Mouse (Mus musculus): ENCODE measurements around the gene Numb. TPM values are rescaled to one million over a fixed set of nuclear protein-coding genes. Genes with fewer than 3 reads are reported as not detected.
"Not testable (repeated sequence)": the region's sequence is repeated elsewhere in the genome, so short reads cannot be mapped to it uniquely, and the experiment has no call there.

The Numb gene
- total and polyA plus RNA-seq, 2 experiments from 2014 or later = 9.0 to 17.5 TPM

DNA sequence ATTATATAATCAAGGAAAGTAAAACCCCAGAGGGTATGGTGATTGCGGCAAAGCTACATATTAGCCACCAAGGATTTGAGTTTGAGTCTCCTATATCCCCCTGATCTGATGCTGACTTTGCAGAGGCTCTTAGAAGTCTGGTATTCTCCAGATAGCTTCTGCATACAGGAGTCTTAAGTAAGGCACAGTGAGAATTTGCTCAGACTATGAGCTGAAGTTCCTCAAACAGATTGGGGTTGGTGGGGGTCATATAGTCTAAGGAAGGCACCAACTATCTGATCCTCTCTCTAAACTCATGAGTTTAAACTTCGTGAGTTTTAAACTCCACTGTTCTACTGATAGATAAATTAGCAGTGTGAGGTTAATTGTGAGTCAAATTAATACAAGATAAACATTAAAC, 17.6 kb upstream of the Numb start:
- Histone ChIP-seq H3K4me3 (ENCODE audit: low read depth, low read length) (no peak overlapping the region), H3K27ac (ENCODE audit: low read depth, low read length) (no peak overlapping the region), H3K9ac (replicated peaks; ENCODE audit: low read length, poor library complexity, severe bottlenecking) (no peak overlapping the region), H3K4me1 (ENCODE audit: insufficient read depth, low read length) (no peaks in the 10 kb centered on the region), H3K36me3 (ENCODE audit: insufficient read depth, low read length) (no peaks in the 10 kb centered on the region), H3K9me3 (ENCODE audit: low read length) (no peaks in the 10 kb centered on the region), H3K4me2 (ENCODE audit: low read depth, low read length, poor library complexity, severe bottlenecking) (no peak overlapping the region), H3K27me3 (ENCODE audit: insufficient read depth, low read length) (no peaks in the 10 kb centered on the region)
- ATAC-seq (ENCODE audit: low FRiP score) (no peak), DNase-seq (ENCODE audit: low spot score) (no peak)
- TF ChIP-seq CTCF (IDR thresholded peaks at IDR 0.05) = no peak
- WGBS = 69% methylated on average over 2 of the region's 2 CpGs

DNA sequence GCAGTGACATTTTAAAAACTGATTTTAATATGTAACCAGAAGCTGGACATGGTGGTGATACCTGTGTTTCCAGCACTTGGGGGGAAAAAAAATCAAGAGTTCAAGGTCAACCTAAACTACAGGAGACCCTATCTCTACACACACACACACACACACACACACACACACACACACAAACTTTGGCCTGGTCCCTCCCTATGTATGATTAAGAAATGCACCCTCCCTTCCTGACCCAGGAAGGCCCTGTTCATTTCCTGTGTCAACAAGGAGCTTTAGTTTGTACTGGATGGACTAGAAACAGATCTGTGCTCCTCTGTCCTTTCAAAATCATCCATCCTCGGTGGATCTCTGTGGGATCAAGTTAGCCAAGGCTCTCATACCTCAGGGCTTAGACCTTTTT, 16.9 kb upstream of the Numb start:
- H3K4me2 ChIP-seq (ENCODE audit: low read depth, low read length, poor library complexity, severe bottlenecking); H3K4me1 ChIP-seq (ENCODE audit: insufficient read depth, low read length); H3K27me3 ChIP-seq (ENCODE audit: insufficient read depth, low read length); H3K36me3 ChIP-seq (ENCODE audit: insufficient read depth, low read length); H3K9me3 ChIP-seq (ENCODE audit: low read length); H3K27ac ChIP-seq (ENCODE audit: low read depth, low read length); H3K4me3 ChIP-seq (ENCODE audit: low read depth, low read length); DNase-seq (ENCODE audit: low spot score); H3K9ac ChIP-seq (replicated peaks; ENCODE audit: low read length, poor library complexity, severe bottlenecking); ATAC-seq (ENCODE audit: low FRiP score): not testable (repeated sequence)
- 16% methylated on average over 1 of the region's 1 CpGs for WGBS

DNA sequence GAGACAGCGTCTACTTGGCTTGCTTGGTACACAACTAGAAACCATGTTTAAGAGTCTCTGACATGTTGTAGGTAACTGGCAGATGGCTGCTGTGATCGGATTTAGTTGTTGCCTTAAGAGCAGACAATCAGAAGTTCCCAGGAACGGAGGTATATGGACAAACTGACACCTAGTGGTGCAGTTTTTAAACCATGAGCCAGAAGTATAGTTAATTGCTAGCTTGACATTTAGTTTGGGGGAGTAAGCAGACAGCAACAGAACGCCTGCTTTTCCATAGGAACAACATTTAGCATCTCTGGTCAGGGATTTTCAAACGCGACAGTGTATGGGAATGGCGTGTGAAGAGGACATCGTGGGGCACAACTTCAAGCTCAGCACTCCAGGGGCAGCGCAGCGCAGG, 15.9 kb upstream of the Numb start:
- no peak overlapping the region for H3K9ac ChIP-seq (replicated peaks; ENCODE audit: low read length, poor library complexity, severe bottlenecking)
- DNase-seq (ENCODE audit: low spot score) (no peak), ATAC-seq (ENCODE audit: low FRiP score) (no peak)
- H3K27ac ChIP-seq (ENCODE audit: low read depth, low read length) = no peak overlapping the region
- H3K27me3 ChIP-seq (ENCODE audit: insufficient read depth, low read length) = no peaks in the 10 kb centered on the region
- H3K9me3 ChIP-seq (ENCODE audit: low read length) = no peaks in the 10 kb centered on the region
- WGBS = 68% methylated on average over 10 of the region's 10 CpGs
- peak; percentile 38 for TF ChIP-seq CTCF (IDR thresholded peaks at IDR 0.05)
- no peaks in the 10 kb centered on the region for H3K4me1 ChIP-seq (ENCODE audit: insufficient read depth, low read length)
- no peak overlapping the region for H3K4me3 ChIP-seq (ENCODE audit: low read depth, low read length)
- no peaks in the 10 kb centered on the region for H3K36me3 ChIP-seq (ENCODE audit: insufficient read depth, low read length)
- no peak overlapping the region for H3K4me2 ChIP-seq (ENCODE audit: low read depth, low read length, poor library complexity, severe bottlenecking)

DNA sequence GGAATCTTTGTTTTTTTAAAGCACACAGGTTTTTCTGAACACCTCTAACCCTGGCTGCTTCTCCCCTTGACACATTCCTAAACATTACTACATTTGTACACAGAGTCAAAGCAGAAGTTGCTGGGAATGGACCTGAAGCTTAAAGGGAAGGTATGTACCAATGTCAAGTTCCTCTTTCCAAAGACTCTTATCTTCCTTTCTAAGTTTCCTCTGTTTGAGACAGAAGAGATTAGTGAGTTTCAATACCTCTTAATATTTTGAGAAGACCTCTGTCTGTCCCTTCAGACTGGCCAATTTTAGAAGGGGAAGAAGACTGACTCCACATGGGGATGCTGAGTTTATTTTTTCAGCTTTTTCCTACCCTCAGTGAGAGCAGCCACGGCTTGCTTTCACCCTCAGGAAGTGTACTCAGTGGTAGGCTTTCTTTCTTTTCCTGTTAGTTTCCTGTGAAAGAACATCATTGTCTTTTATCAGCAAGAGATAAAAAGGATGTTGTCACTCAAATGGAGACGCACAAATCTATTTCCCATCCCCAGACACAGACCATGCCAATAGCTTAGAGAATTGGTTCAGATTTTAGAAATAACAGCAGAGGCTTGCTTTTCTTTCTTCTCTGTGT, 7.6 kb upstream of the Numb start:
- H3K9me3 ChIP-seq (ENCODE audit: low read length) = no peaks in the 10 kb centered on the region
- WGBS = 23% methylated on average over 2 of the region's 2 CpGs
- TF ChIP-seq CTCF (IDR thresholded peaks at IDR 0.05) = no peak
- H3K9ac ChIP-seq (replicated peaks; ENCODE audit: low read length, poor library complexity, severe bottlenecking) = no peak overlapping the region
- H3K27ac ChIP-seq (ENCODE audit: low read depth, low read length) = no peak overlapping the region
- no peak for DNase-seq (ENCODE audit: low spot score)
- H3K4me1 ChIP-seq (ENCODE audit: insufficient read depth, low read length) = no peaks in the 10 kb centered on the region
- H3K36me3 ChIP-seq (ENCODE audit: insufficient read depth, low read length) = no peaks in the 10 kb centered on the region
- no peak overlapping the region for H3K4me3 ChIP-seq (ENCODE audit: low read depth, low read length)
- no peak overlapping the region for H3K4me2 ChIP-seq (ENCODE audit: low read depth, low read length, poor library complexity, severe bottlenecking)
- ATAC-seq (ENCODE audit: low FRiP score) = no peak
- H3K27me3 ChIP-seq (ENCODE audit: insufficient read depth, low read length) = no peaks in the 10 kb centered on the region

DNA sequence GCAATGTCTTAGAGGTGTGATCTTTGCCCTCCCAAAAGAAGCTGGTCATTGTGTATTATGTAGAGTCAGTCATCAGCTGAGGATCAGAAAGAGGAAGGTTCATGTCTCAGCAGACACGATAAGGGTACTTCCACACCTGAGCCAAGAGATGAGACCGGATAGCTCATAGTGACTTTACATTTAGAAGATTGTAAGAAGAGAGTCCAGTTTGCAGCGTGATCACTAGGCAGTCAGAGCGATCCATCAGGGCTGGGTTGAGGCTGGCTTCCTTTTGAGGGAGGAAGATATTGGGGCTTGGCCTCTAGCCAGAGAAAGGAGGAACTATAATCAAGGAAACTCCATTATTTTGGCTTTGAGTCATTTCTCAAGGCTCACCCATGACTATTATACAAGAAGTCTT, 6.0 kb upstream of the Numb start:
- DNase-seq (ENCODE audit: low spot score) (no peak), ATAC-seq (ENCODE audit: low FRiP score) (no peak)
- Histone ChIP-seq H3K27ac (ENCODE audit: low read depth, low read length) (no peak overlapping the region), H3K9ac (replicated peaks; ENCODE audit: low read length, poor library complexity, severe bottlenecking) (no peak overlapping the region), H3K36me3 (ENCODE audit: insufficient read depth, low read length) (no peaks in the 10 kb centered on the region), H3K27me3 (ENCODE audit: insufficient read depth, low read length) (no peaks in the 10 kb centered on the region), H3K4me3 (ENCODE audit: low read depth, low read length) (no peak overlapping the region), H3K4me2 (ENCODE audit: low read depth, low read length, poor library complexity, severe bottlenecking) (no peak overlapping the region), H3K4me1 (ENCODE audit: insufficient read depth, low read length) (no peaks in the 10 kb centered on the region), H3K9me3 (ENCODE audit: low read length) (no peaks in the 10 kb centered on the region)
- 82% methylated on average over 4 of the region's 4 CpGs for WGBS
- no peak for TF ChIP-seq CTCF (IDR thresholded peaks at IDR 0.05)

DNA sequence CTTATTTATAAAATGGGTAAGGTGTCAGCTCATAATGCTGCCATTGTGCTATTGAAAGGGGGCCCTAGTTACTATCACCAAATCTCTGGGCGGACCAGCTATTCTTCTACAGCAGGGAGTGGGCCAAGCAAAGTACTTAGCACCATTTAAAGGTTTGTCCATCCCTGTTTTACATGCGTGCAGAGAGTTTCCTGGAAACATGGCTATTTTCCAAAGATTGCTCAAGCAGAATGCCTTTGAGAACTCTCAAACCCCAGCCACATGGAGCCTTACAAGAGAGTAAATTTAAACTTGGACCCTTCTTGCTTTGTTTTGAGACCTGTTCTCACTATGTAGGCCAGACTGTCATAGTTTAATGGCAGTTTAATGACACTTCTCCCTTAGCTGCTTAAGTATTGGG, 4.3 kb upstream of the Numb start:
- H3K27ac ChIP-seq (ENCODE audit: low read depth, low read length) = no peak overlapping the region
- no peaks in the 10 kb centered on the region for H3K27me3 ChIP-seq (ENCODE audit: insufficient read depth, low read length)
- no peak for TF ChIP-seq CTCF (IDR thresholded peaks at IDR 0.05)
- no peaks in the 10 kb centered on the region for H3K9me3 ChIP-seq (ENCODE audit: low read length)
- H3K4me1 ChIP-seq (ENCODE audit: insufficient read depth, low read length) = no peaks in the 10 kb centered on the region
- H3K4me2 ChIP-seq (ENCODE audit: low read depth, low read length, poor library complexity, severe bottlenecking) = no peak overlapping the region
- DNase-seq (ENCODE audit: low spot score) = no peak
- no peak for ATAC-seq (ENCODE audit: low FRiP score)
- 62% methylated on average over 2 of the region's 2 CpGs for WGBS
- H3K36me3 ChIP-seq (ENCODE audit: insufficient read depth, low read length) = no peaks in the 10 kb centered on the region
- H3K9ac ChIP-seq (replicated peaks; ENCODE audit: low read length, poor library complexity, severe bottlenecking) = no peak overlapping the region
- no peak overlapping the region for H3K4me3 ChIP-seq (ENCODE audit: low read depth, low read length)
